Mouse (Mus musculus) E14TG2a.4 (cell line): ENCODE measurements around the gene Dnajc11.

Source experiments
- H3K27me3 ChIP-seq: 2 replicates; pipeline ENCODE4 v1.6.1; 2014; ENCODE audit warnings: low read length, control low read depth; ENCODE audit not compliant: insufficient read depth
- H3K36me3 ChIP-seq: 2 replicates; pipeline ENCODE4 v1.6.1; 2014; ENCODE audit warnings: low read length, control low read depth; ENCODE audit not compliant: insufficient read depth
- H3K4me1 ChIP-seq: replicated peaks from 2 replicates; pipeline ENCODE4 v1.6.1; 2014; ENCODE audit warnings: low read depth, low read length, control low read depth
- H3K4me3 ChIP-seq: replicated peaks from 2 replicates; pipeline ENCODE4 v1.5.1; 2014; ENCODE audit warnings: mild to moderate bottlenecking, low read length
- H3K9me3 ChIP-seq: 2 replicates; pipeline ENCODE4 v1.6.1; 2014; ENCODE audit warnings: low read length, control low read depth
- CTCF ChIP-seq: conservative IDR thresholded peaks from 2 replicates; pipeline ENCODE4 v1.5.1; 2014; ENCODE audit warnings: low read length
- NANOG ChIP-seq: IDR thresholded peaks from 2 replicates; pipeline ENCODE4 v1.6.1; 2014; ENCODE audit warnings: borderline replicate concordance, low read length, mixed read lengths
- POU5F1 ChIP-seq: IDR thresholded peaks from 2 replicates; pipeline ENCODE4 v1.6.1; 2014; ENCODE audit warnings: low read length, borderline replicate concordance

Gene Dnajc11

DNA sequence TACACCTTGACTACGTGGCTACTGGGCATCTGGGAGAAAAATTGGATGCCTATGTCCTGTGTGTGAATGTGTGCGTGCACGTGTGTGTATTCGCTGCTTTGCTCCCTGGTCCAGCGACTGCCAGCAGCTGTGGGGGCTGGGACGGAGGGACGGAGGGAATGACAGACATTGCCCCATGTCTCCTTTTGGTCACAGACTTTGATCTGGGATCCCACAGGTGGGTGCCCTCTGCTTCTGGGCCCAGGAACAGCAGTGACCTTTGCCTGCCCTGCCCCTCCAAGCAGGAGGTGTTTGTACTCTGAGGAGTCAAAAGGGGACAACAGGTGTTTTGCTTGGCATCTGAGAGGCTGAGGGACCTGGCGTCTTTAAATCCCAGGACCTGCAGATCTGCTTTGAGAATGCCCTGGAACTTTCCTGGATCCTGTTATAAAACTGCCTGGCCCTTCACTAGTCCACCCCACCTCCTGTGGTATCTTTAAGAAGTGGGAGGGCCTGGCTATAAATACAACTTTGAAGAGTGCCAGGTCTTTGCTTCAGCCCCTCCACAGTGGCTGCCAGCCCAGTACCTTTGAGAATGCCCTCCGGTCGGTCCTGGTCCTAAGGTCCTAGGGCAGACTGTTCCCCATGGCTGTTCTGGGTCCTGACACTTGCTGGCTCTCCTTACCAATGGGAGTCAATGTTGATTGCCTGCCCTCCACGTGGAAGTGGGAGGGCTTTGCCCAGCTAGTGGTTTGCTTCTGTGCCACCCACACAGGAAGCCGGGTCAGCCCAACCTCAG is 79.7 kb downstream of the Dnajc11 start:
- Histone ChIP-seq H3K9me3 (no peaks in the 10 kb centered on the region), H3K27me3 (peaks cover 4% of the 10 kb centered on the region), H3K36me3 (peaks cover 81% of the 10 kb centered on the region), H3K4me1 (peaks cover 75% of the 10 kb centered on the region), H3K4me3 (no peak overlapping the region)
- TF ChIP-seq NANOG (no peak), POU5F1 (no peak), CTCF (no peak)

DNA sequence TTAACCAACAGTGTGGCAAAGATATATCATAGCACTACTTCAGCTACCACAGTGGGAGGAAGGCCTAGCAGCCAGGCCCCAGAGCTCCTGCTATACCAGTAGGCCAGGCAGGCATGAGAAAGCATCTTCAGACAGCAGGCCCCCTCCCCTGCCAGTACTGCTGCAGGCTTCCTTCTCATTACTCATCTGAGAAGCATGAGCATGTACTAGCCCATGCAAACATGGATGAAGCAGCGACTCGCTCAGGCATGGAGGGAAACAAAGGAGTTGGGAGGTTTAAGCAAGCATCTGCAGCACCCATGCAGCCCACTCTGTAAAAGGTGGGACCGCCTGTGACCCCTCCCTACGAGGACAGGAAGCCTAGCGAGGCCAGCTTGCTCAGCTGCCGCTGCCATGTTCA is 85.6 kb downstream of the Dnajc11 start:
- Histone ChIP-seq H3K36me3 (peaks cover 99% of the 10 kb centered on the region), H3K4me3 (no peak overlapping the region), H3K27me3 (no peaks in the 10 kb centered on the region), H3K4me1 (peaks cover 77% of the 10 kb centered on the region), H3K9me3 (no peaks in the 10 kb centered on the region)
- TF ChIP-seq NANOG = no peak

DNA sequence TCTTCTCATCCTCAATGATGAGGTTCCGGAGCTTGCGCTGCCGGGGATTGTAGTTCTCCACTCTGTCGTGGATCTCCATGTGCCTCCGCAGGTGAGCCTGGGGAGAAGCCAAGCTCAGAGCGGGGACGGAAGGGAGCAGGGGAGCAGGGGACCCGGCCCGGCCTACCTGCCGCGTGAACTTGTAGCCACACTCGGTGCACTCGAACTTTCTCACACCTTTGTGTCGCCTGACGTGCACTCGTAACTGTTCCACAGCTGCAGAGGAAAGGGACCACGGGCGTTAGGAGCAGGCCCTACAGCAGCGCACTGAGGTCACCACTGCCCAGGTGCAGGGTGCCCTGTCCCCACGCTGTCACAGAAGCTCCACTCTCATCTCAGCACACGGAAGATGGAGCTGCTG is 86.5 kb downstream of the Dnajc11 start:
- Histone ChIP-seq H3K9me3 (no peaks in the 10 kb centered on the region), H3K36me3 (peaks cover 99% of the 10 kb centered on the region), H3K4me1 (peaks cover 78% of the 10 kb centered on the region), H3K4me3 (0 out of 2 replicates have a peak overlapping the region, but pooled peaks have one; percentile 4), H3K27me3 (no peaks in the 10 kb centered on the region)
- TF ChIP-seq CTCF (no peak), POU5F1 (no peak), NANOG (no peak)

DNA sequence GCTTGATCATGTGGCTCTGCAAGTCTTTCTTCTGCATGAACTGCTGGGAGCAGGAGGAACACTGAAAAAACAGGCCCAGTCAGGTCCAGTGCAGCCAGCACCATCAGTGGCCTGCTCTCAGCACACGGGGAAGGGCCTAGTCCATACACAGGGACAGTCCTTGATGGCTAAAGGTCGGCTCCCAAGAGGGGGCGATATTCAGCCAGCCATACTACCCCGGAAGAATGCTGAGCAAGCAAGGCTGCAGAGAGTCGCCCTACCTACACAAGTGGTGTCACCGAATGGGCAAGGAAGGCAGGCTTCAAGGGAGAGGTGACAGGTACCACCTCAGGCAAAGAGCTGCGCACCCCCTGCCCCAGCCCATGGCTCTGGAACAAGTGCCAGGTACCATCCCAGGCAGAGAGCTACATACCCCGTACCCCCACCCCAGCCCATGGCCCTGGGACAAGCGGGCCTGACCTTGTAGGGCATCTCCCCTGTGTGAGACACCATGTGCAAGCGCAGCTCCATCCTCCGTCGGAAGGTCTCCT is 88.1 kb downstream of the Dnajc11 start:
- peaks cover 99% of the 10 kb centered on the region for H3K36me3 ChIP-seq
- no peaks in the 10 kb centered on the region for H3K9me3 ChIP-seq
- H3K4me3 ChIP-seq = no peak overlapping the region
- H3K4me1 ChIP-seq = peaks cover 80% of the 10 kb centered on the region
- no peaks in the 10 kb centered on the region for H3K27me3 ChIP-seq
- TF ChIP-seq CTCF = no peak
- TF ChIP-seq NANOG = no peak
- TF ChIP-seq POU5F1 = no peak

DNA sequence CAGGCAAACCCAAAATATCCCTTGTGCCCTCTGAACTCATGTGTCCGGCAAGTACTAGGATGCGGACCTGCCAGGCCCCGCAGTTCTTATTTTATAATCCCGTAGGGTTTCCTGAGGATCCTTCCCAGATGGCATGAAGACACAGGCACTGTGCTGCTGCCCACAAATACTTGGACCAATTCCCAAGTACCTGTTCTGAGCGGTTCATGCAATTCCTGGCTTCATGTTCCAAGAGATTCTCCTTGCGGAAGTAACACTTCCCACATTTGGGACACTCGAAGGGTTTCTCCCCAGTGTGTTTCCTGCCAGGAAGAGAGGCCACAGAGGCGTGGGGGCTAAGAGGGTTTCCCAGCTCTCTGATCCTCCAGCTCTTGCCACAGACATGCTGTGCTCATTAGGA is 89.0 kb downstream of the Dnajc11 start:
- Histone ChIP-seq H3K36me3 (peaks cover 92% of the 10 kb centered on the region), H3K4me3 (no peak overlapping the region), H3K9me3 (no peaks in the 10 kb centered on the region), H3K4me1 (peaks cover 81% of the 10 kb centered on the region), H3K27me3 (no peaks in the 10 kb centered on the region)
- no peak for TF ChIP-seq CTCF
- TF ChIP-seq POU5F1 = no peak
- TF ChIP-seq NANOG = no peak

DNA sequence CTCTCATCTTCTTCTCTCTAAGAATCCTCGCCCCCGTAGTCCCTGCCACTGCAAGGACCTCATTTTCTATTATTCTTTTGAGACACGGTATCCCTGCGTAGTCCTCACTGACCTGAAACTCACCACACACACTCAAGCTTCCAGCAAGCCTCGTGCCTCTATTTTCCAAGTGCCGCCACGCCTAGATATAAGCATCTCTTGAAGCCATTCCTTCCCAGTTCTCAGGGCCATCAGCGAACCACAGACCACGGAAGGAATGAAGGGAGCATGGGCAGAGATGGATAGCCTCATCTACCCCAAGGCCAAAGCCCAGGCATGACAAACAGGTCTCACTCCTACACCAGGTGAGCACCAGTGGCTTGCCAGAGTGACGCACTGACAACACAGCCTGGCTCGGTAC is 91.0 kb downstream of the Dnajc11 start:
- no peaks in the 10 kb centered on the region for H3K9me3 ChIP-seq
- H3K36me3 ChIP-seq = peaks cover 72% of the 10 kb centered on the region

DNA sequence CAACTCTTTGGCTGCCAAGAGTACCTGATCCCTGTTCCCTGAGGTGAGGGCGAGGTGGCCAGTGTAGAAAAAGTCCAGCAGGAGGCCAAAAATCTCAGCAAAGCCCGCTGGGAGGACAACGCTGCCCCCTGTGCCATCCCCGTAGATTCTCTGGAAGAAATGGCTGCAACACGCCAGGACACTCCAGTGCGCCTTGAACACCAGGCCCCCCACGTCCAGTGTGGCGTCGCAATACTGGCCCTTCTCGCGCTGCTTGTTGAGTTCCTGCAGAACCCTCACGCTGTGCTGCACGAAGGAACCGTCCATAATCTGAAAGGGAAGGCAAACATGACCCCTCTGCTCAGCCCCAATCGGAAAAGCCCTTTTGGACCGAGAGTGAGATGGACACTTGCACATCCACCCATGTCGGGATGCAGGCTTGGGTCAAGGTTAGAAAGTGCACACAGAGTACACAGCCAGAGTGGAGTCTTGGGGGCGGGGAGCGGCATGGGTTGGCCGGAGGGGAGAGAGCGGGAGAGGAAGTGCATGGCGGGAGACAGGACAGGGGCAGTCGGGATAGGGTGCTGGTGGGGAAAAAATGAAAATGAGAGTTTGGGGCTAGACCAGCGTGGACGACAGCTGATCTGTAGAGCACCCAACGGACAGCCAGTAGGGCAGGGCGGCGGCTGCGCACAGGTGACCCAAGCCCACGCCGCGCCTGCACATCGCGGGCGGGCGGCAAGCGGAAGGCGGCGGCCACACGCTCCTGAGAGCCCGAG is 93.4 kb downstream of the Dnajc11 start:
- H3K4me3 ChIP-seq = peak overlapping the region; percentile 96
- peaks cover 80% of the 10 kb centered on the region for H3K4me1 ChIP-seq
- peaks cover 52% of the 10 kb centered on the region for H3K36me3 ChIP-seq
- peaks cover 7% of the 10 kb centered on the region for H3K27me3 ChIP-seq
- TF ChIP-seq POU5F1 = no peak
- TF ChIP-seq NANOG = no peak
- TF ChIP-seq CTCF = no peak
- no peaks in the 10 kb centered on the region for H3K9me3 ChIP-seq

More for the DNA sequence above, 91.0 kb downstream of the Dnajc11 start:
- Histone ChIP-seq H3K27me3 (no peaks in the 10 kb centered on the region), H3K4me1 (peaks cover 84% of the 10 kb centered on the region), H3K4me3 (no peak overlapping the region)
- TF ChIP-seq CTCF (no peak), POU5F1 (no peak), NANOG (no peak)

DNA sequence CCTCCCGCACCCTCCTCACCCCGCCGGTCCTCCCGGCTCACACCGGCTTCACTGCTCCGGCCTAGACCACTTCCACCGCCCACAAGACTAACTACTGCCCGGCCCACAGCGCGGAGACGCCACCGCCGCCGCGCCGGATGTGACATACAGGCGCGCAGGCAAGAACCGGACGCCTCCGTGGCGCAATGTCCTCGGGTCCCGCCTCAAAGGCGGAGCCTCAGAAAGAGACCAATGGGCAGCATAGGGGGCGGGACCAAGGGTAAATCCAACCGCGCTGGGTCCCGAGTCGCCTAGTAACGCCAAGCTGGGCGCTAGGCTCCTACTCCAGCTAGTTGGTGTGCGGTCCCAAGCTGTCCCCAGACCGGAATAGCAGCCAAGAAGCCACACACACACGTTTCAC is 94.0 kb downstream of the Dnajc11 start, which contains the start of gene Zbtb48:
Zbtb48 (minus strand) TSS at position 148 of the 400 bp plus-strand sequence.
- Histone ChIP-seq H3K9me3 (no peaks in the 10 kb centered on the region), H3K36me3 (peaks cover 46% of the 10 kb centered on the region), H3K27me3 (peaks cover 12% of the 10 kb centered on the region), H3K4me3 (peak within 1 kb of the TSS; percentile 96), H3K4me1 (peaks cover 80% of the 10 kb centered on the region)
- TF ChIP-seq NANOG = no peak
- no peak for TF ChIP-seq POU5F1
- no peak for TF ChIP-seq CTCF

DNA sequence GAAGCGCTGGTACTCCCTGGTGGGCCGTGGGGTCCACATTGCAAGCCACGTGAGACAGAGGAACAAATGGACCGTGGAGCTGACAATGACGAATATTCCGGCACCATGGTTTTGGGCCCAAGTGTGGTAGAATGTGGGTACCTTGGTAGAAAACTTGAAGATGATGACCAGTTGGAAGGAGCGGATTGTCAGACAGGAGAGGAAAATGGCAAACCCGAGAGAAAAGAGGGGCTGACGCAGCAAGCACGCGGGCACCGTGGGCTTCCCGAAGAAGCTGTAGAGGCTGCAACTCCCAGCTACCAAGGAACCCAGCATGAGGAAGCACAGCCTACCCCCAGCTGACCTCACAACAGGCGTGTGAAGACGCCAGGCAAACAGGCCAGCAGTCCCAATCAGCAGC is 95.0 kb downstream of the Dnajc11 start:
- Histone ChIP-seq H3K4me3 (peak overlapping the region; percentile 96), H3K36me3 (peaks cover 37% of the 10 kb centered on the region), H3K4me1 (peaks cover 81% of the 10 kb centered on the region), H3K9me3 (no peaks in the 10 kb centered on the region), H3K27me3 (peaks cover 16% of the 10 kb centered on the region)
- no peak for TF ChIP-seq POU5F1
- TF ChIP-seq CTCF = no peak
- no peak for TF ChIP-seq NANOG
